Mouse (Mus musculus) thymus, postnatal 36 days (tissue): ENCODE data around the gene Dnajb7.
A peak's percentile ranks its signal among the peaks of the same experiment; 100 is the strongest.

Source experiments
- DNase-seq, 2 experiments: peaks; one replicate each; pipeline ENCODE4 v3.0.0; 2022; ENCODE audit warnings: mixed read lengths in 2 of 2

The Dnajb7 gene

GRCm38 (mm10) chr15:81408199-81408598, at the start of gene Dnajb7:
Dnajb7 (minus strand) TSS chr15:81408299.
- DNase-seq: no peak

GRCm38 (mm10) chr15:81448463-81448862, 40.4 kb upstream of the Dnajb7 start:
- DNase-seq: peak in 1 of 2 experiments; percentile 18

GRCm38 (mm10) chr15:81439236-81439635, 31.1 kb upstream of the Dnajb7 start:
- no peak for DNase-seq

- no peak for DNase-seq
These were observed 30.2 kb upstream of the Dnajb7 start for GRCm38 (mm10) chr15:81438345-81438744.

GRCm38 (mm10) chr15:81431195-81431594, 23.1 kb upstream of the Dnajb7 start:
- no peak for DNase-seq

GRCm38 (mm10) chr15:81427947-81428346, 19.8 kb upstream of the Dnajb7 start:
- no peak for DNase-seq

GRCm38 (mm10) chr15:81425311-81425710, 17.2 kb upstream of the Dnajb7 start:
- no peak for DNase-seq

GRCm38 (mm10) chr15:81422156-81422681, 14.1 kb upstream of the Dnajb7 start:
- DNase-seq: no peak

GRCm38 (mm10) chr15:81421454-81421853, 13.4 kb upstream of the Dnajb7 start:
- no peak for DNase-seq

GRCm38 (mm10) chr15:81418065-81418464, 10.0 kb upstream of the Dnajb7 start:
- DNase-seq: no peak

GRCm38 (mm10) chr15:81416763-81417310, 8.7 kb upstream of the Dnajb7 start:
- peak; percentile 53 to 63 for DNase-seq

- DNase-seq: no peak
These were observed 3.1 kb downstream of the Dnajb7 start for GRCm38 (mm10) chr15:81405008-81405407.

GRCm38 (mm10) chr15:81399638-81400315, 8.3 kb downstream of the Dnajb7 start, which contains the start of the genes St13 and Xpnpep3:
St13 (minus strand) TSS chr15:81400077.
Xpnpep3 (plus strand) TSS chr15:81400138.
- peak; percentile 95 to 97 for DNase-seq

GRCm38 (mm10) chr15:81399297-81399637, 8.8 kb downstream of the Dnajb7 start:
- no peak for DNase-seq

- DNase-seq: no peak
These were observed 9.9 kb downstream of the Dnajb7 start for GRCm38 (mm10) chr15:81398189-81398588.

- no peak for DNase-seq
These were observed 13.7 kb downstream of the Dnajb7 start for GRCm38 (mm10) chr15:81394211-81394915.

- DNase-seq: peak; percentile 35 to 53
These were observed 15.1 kb downstream of the Dnajb7 start for GRCm38 (mm10) chr15:81392997-81393396.

- no peak for DNase-seq
These were observed 21.8 kb downstream of the Dnajb7 start for GRCm38 (mm10) chr15:81386327-81386726.

GRCm38 (mm10) chr15:81378845-81379244, 29.3 kb downstream of the Dnajb7 start:
- no peak for DNase-seq

- no peak for DNase-seq
These were observed 33.5 kb downstream of the Dnajb7 start for GRCm38 (mm10) chr15:81374621-81375020.

- DNase-seq: no peak
These were observed 37.7 kb downstream of the Dnajb7 start for GRCm38 (mm10) chr15:81370356-81370755.

GRCm38 (mm10) chr15:81368601-81369000, 39.5 kb downstream of the Dnajb7 start:
- no peak for DNase-seq

- no peak for DNase-seq
These were observed 41.9 kb downstream of the Dnajb7 start for GRCm38 (mm10) chr15:81366241-81366640.

- DNase-seq: no peak
These were observed 42.9 kb downstream of the Dnajb7 start for GRCm38 (mm10) chr15:81365246-81365645.
